ENCODE assay signal across 33 mouse cellular contexts in genomic region chr2:163487360-163487759, GRCm38 (mm10). TPM values are rescaled to one million over a fixed set of nuclear protein-coding genes. Genes with fewer than 3 reads are reported as not detected.
"Had no signal": no experiment of that assay in that cellular context is flagged by ENCODE, and none has a peak within 500 bp of the region (broad histone marks: within the 10 kb centered on the region; RNA-seq: fewer than 3 reads in every experiment).

No protein-coding gene starts in this region.

- DNase-seq: cerebellum, adult 9-10 months; cerebellum, adult 9-11 months; cerebellum, postnatal 10 days; cerebellum, postnatal 14 days; cerebellum, postnatal 25 days; cerebellum, postnatal 36 days; embryo, embryonic 11 days; forebrain, postnatal 0 days; gastrocnemius, adult 2 months; gastrocnemius, postnatal 10 days; gastrocnemius, postnatal 14 days; gastrocnemius, postnatal 25 days; gastrocnemius, postnatal 36 days; heart, adult 11 months; heart, adult 18-20 months; heart, adult 2 months had no signal

- H3K27ac ChIP-seq: embryonic facial prominence, embryonic 10.5 days; embryonic facial prominence, embryonic 12.5 days; embryonic facial prominence, embryonic 13.5 days; embryonic facial prominence, embryonic 15.5 days; forebrain, embryonic 10.5 days; forebrain, embryonic 12.5 days; forebrain, embryonic 13.5 days; forebrain, embryonic 15.5 days; gastrocnemius, adult 2 months; heart, adult 2 months had no signal

- H3K9ac ChIP-seq: embryonic facial prominence, embryonic 12.5 days; embryonic facial prominence, embryonic 13.5 days; embryonic facial prominence, embryonic 15.5 days; forebrain, embryonic 12.5 days; forebrain, embryonic 13.5 days; forebrain, embryonic 15.5 days; forebrain, postnatal 0 days had no signal

- H3K4me2 ChIP-seq: embryonic facial prominence, embryonic 12.5 days; embryonic facial prominence, embryonic 13.5 days; embryonic facial prominence, embryonic 15.5 days; forebrain, embryonic 12.5 days; forebrain, embryonic 13.5 days; forebrain, embryonic 15.5 days had no signal

- H3K4me1 ChIP-seq: embryonic facial prominence, embryonic 12.5 days; embryonic facial prominence, embryonic 13.5 days; forebrain, embryonic 12.5 days; forebrain, embryonic 13.5 days had no signal

- H3K9me3 ChIP-seq: embryonic facial prominence, embryonic 10.5 days; embryonic facial prominence, embryonic 12.5 days; embryonic facial prominence, embryonic 13.5 days; embryonic facial prominence, embryonic 15.5 days; forebrain, embryonic 10.5 days; forebrain, embryonic 12.5 days; forebrain, embryonic 13.5 days; forebrain, embryonic 15.5 days had no signal

- H3K36me3 ChIP-seq: embryonic facial prominence, embryonic 10.5 days; embryonic facial prominence, embryonic 12.5 days; embryonic facial prominence, embryonic 13.5 days; embryonic facial prominence, embryonic 15.5 days; forebrain, embryonic 10.5 days; forebrain, embryonic 12.5 days; forebrain, embryonic 15.5 days had no signal

- H3K4me3 ChIP-seq: embryonic facial prominence, embryonic 10.5 days; embryonic facial prominence, embryonic 12.5 days; embryonic facial prominence, embryonic 13.5 days; embryonic facial prominence, embryonic 15.5 days; erythroblast, embryonic 14.5 days; forebrain, embryonic 10.5 days; forebrain, embryonic 12.5 days; forebrain, embryonic 13.5 days; forebrain, embryonic 15.5 days; gastrocnemius, adult 2 months; heart, adult 2 months had no signal

- ATAC-seq: forebrain, embryonic 13.5 days; forebrain, embryonic 14.5 days; forebrain, embryonic 15.5 days; forebrain, embryonic 16.5 days; forebrain, postnatal 0 days had no signal

RNA-seq across cellular contexts. Expression of gene R3hdml, which starts 4.8 kb away (rescaled TPM):
- polyA plus RNA-seq: cortical plate, adult 2 months; embryonic facial prominence, embryonic 10.5 days; embryonic facial prominence, embryonic 11.5 days; embryonic facial prominence, embryonic 12.5 days; embryonic facial prominence, embryonic 13.5 days; erythroblast, embryonic 14.5 days; forebrain, embryonic 10.5 days; forebrain, embryonic 11.5 days; forebrain, embryonic 12.5 days; forebrain, embryonic 13.5 days; forebrain, embryonic 14.5 days; forebrain, embryonic 15.5 days; forebrain, embryonic 16.5 days; gonadal fat pad, adult 2 months; heart, adult 2 months had no signal

RNA-seq across cellular contexts. Expression of gene Hnf4a, which starts 19.2 kb away (rescaled TPM):
- polyA plus RNA-seq: cortical plate, adult 2 months; embryonic facial prominence, embryonic 10.5 days; embryonic facial prominence, embryonic 11.5 days; embryonic facial prominence, embryonic 12.5 days; embryonic facial prominence, embryonic 13.5 days; embryonic facial prominence, embryonic 14.5 days; embryonic facial prominence, embryonic 15.5 days; forebrain, embryonic 10.5 days; forebrain, embryonic 11.5 days; forebrain, embryonic 12.5 days; forebrain, embryonic 13.5 days; forebrain, embryonic 14.5 days; forebrain, embryonic 15.5 days; forebrain, postnatal 0 days; frontal cortex, adult 2 months; heart, adult 2 months had no signal

RNA-seq across cellular contexts. Expression of gene Gdap1l1, which starts 49.1 kb away (rescaled TPM):
- polyA plus RNA-seq: erythroblast, embryonic 14.5 days had no signal
